Mouse (Mus musculus): ENCODE data around the gene Hsf2.
"Not testable (repeated sequence)": the region's sequence is repeated elsewhere in the genome, so short reads cannot be mapped to it uniquely, and the experiment has no call there.

Gene Hsf2

GRCm38 (mm10) chr10:57531616-57532217, 45.5 kb downstream of the Hsf2 start:
- in situ Hi-C loops (cut with MseI, MboI): no loop called here

GRCm38 (mm10) chr10:57532218-57533101, 46.3 kb downstream of the Hsf2 start, which contains the start of gene Serinc1:
TSS of gene Serinc1 (minus strand) at chr10:57532530.
- in situ Hi-C loops (cut with MseI, MboI): no loop called here

GRCm38 (mm10) chr10:57543890-57544289, 57.7 kb downstream of the Hsf2 start:
- in situ Hi-C loops (cut with MseI, MboI): not testable (repeated sequence)

- in situ Hi-C loops (cut with MseI, MboI): no loop called here
Measured at GRCm38 (mm10) chr10:57549631-57550030, 63.4 kb downstream of the Hsf2 start.

DNA sequence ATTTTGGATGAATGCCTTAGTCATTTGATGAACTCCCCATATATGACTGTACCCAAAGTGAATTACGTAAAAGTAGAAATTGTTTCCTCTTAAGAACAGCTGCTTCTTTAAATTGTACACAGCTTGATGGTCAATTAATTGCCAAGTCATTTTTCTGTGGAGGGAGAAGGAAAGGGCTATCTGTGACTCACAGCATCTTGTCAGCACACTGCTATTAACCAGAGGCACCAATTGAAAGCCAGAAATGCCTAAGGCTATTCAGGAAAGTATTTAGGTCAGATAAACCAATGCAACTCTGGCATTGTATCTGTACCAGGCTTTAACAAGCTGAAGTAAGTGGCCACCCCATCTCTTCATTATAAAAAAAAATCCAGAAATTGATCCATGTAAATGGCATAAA, 67.5 kb downstream of the Hsf2 start:
- in situ Hi-C loops (cut with MseI, MboI): no loop called here

DNA sequence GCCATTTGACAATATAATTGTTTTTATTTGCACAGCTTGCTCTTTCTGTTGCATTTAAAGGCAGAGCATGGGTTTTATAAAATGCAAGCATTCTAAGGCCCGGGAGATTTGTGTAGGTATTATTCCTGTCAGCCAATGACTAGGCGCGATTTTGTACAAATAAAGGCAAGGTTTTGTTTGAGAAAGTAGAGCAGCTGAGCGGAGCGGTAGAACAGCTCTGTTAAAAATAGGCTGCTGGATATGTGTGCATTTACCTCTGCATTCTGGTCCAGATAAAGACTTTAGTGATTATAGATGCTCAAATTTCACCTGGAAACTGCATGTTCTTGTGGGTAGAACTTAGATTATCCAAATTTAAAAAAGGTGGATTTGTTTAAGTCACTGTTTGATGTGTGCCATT, 71.4 kb downstream of the Hsf2 start:
- in situ Hi-C loops (cut with MseI, MboI): no loop called here

Measured in mouse trophoblast stem cell (cell line).